In the genomic region with DNA sequence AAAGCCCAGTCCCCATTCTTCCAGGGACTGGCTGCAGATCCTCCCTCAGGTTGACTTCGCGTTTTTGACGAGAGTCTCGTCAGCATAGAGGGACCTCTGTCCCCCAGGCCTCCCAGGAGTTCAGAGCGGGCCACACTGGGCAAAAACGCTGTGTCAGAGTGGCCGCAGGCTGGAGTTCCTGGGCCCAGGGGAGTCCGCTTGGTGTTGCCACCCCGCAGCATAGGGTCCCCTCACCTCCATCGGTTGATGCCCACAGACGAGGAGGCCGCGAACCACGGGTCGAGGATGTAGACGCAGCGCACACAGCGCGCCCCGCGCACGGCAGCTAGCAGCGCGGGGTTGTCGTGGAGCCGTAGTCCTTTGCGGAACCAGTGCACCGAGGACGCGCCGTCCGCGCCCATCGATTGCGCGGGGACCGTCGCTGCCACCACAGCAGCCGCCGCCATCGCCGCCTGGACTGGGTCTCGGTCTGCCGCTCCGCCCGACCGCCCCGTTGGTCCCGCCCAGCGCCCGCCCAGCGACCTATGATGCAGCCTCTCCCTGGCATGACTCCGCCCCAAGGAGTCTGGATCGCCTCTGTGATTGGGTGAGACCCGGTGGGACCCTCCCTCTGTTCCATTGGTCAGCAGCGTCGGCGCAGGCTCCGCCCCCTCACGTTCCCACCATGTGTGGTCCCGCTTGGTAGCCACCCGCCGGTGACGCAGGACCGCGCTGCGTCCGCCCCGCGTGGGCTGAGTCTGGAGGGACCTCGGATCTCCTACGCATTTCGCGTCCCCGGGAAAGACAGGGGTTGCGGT, we compare ENCODE assay signal across 8 mouse cellular contexts. TPM values are rescaled to one million over a fixed set of nuclear protein-coding genes. Genes with fewer than 3 reads are reported as not detected.
DNase-seq lines count a peak whose midpoint lies in the region; ATAC-seq lines count a peak whose summit lies in the region.

A gene (minus strand): TSS at position 466 of the 797 bp plus-strand sequence.

- DNase-seq in CD4-positive, CD25-positive, alpha-beta regulatory T cell, adult 2 months (ENCODE audit: low read depth, low spot score) = peak; percentile 99
- DNase-seq in fat pad, adult 2 months (ENCODE audit: extremely low read depth, low read depth, low spot score) = peak; percentile 77
- peak; percentile 99 for DNase-seq in kidney, postnatal 10 days
- DNase-seq in natural killer cell, adult 2 months (ENCODE audit: low spot score in 2 of 2) = peak; percentile 97 to 98

- no peaks in the 10 kb centered on the region for H3K9me3 ChIP-seq in heart, embryonic 13.5 days
- no peaks in the 10 kb centered on the region for H3K9me3 ChIP-seq in liver, embryonic 12.5 days (replicated peaks)
- H3K9me3 ChIP-seq in stomach, embryonic 15.5 days = no peaks in the 10 kb centered on the region

- H3K4me2 ChIP-seq in heart, embryonic 13.5 days = peak within 1 kb of the TSS; percentile 87
- peak within 1 kb of the TSS; percentile 99 for H3K4me2 ChIP-seq in liver, embryonic 12.5 days
- H3K4me2 ChIP-seq in stomach, embryonic 15.5 days = peak within 1 kb of the TSS; percentile 92

- H3K4me1 ChIP-seq in brown adipose tissue, adult 24 weeks (ENCODE audit: control insufficient read depth, insufficient read depth, insufficient read length, low read length) = peaks cover 34% of the 10 kb centered on the region
- H3K4me1 ChIP-seq in heart, embryonic 13.5 days = peaks cover 57% of the 10 kb centered on the region
- H3K4me1 ChIP-seq in liver, embryonic 12.5 days = peaks cover 72% of the 10 kb centered on the region
- peaks cover 38% of the 10 kb centered on the region for H3K4me1 ChIP-seq in stomach, embryonic 15.5 days

- peak within 1 kb of the TSS; percentile 91 for H3K9ac ChIP-seq in heart, embryonic 13.5 days
- H3K9ac ChIP-seq in liver, embryonic 12.5 days = peak within 1 kb of the TSS; percentile 90
- peak within 1 kb of the TSS; percentile 76 for H3K9ac ChIP-seq in stomach, embryonic 15.5 days

- H3K27me3 ChIP-seq in heart, embryonic 13.5 days (replicated peaks) = peaks cover 13% of the 10 kb centered on the region
- H3K27me3 ChIP-seq in liver, embryonic 12.5 days (replicated peaks) = peaks cover 7% of the 10 kb centered on the region; the same call in 1 of the 2 replicates
- no peaks in the 10 kb centered on the region for H3K27me3 ChIP-seq in stomach, embryonic 15.5 days (replicated peaks)

- H3K27ac ChIP-seq in brown adipose tissue, adult 24 weeks (replicated peaks; ENCODE audit: low read depth, low read length) = peak within 1 kb of the TSS; percentile 90
- H3K27ac ChIP-seq in heart, embryonic 13.5 days (replicated peaks) = peak within 1 kb of the TSS; percentile 60
- H3K27ac ChIP-seq in liver, embryonic 12.5 days = peak within 1 kb of the TSS; percentile 83
- H3K27ac ChIP-seq in stomach, embryonic 15.5 days = peak within 1 kb of the TSS; percentile 67

- ATAC-seq in heart, embryonic 13.5 days (ENCODE audit: extremely low read depth, insufficient number of reproducible peaks, low FRiP score, low TSS enrichment) = peak; percentile 97
- peak; percentile 97 for ATAC-seq in liver, embryonic 12.5 days
- ATAC-seq in stomach, embryonic 15.5 days (ENCODE audit: insufficient read depth, low FRiP score, low read depth) = peak; percentile 97

- peak within 1 kb of the TSS; percentile 86 for H3K4me3 ChIP-seq in brown adipose tissue, adult 24 weeks (ENCODE audit: insufficient read depth, low read depth, low read length)
- peak within 1 kb of the TSS; percentile 90 for H3K4me3 ChIP-seq in heart, embryonic 13.5 days
- H3K4me3 ChIP-seq in liver, embryonic 12.5 days = peak within 1 kb of the TSS; percentile 87
- H3K4me3 ChIP-seq in stomach, embryonic 15.5 days (replicated peaks) = peak within 1 kb of the TSS; percentile 89

- H3K36me3 ChIP-seq in heart, embryonic 13.5 days = no peaks in the 10 kb centered on the region
- 0 out of 2 replicates have a peak, but pooled peaks cover 7% of the 10 kb centered on the region for H3K36me3 ChIP-seq in liver, embryonic 12.5 days
- no peaks in the 10 kb centered on the region for H3K36me3 ChIP-seq in stomach, embryonic 15.5 days

- WGBS in heart, embryonic 13.5 days = under 1% methylated on average over 76 of the region's 76 CpGs
- WGBS in liver, embryonic 12.5 days (ENCODE audit: insufficient replicate concordance) = under 1% methylated on average over 76 of the region's 76 CpGs
- WGBS in stomach, embryonic 15.5 days = 0% methylated on average over 76 of the region's 76 CpGs

RNA-seq across cellular contexts. Expression of the gene that starts here (rescaled TPM):
- 11.7 and 14.6 TPM in 2 replicates for polyA plus RNA-seq in brown adipose tissue, adult 24 weeks (2012; ENCODE audit: insufficient read depth, insufficient read length, missing spikeins)
- polyA plus RNA-seq in heart, embryonic 13.5 days (2015; fragmentation: Nextera tagmentation; extraction: Ambion mirVana) = 18.6 and 19.0 TPM in 2 replicates
- polyA plus RNA-seq in liver, embryonic 12.5 days (2016; fragmentation: Nextera tagmentation; extraction: Ambion mirVana) = 14.1 and 14.5 TPM in 2 replicates
- 19.2 and 23.6 TPM in 2 replicates for polyA plus RNA-seq in stomach, embryonic 15.5 days (2015; fragmentation: Nextera tagmentation; extraction: Ambion mirVana)

Comparison
In these comparisons a context has a peak if more than half of its experiments do, and no peak if none do; other contexts are left out.
1. Peak in every context shown above with its lines: DNase-seq, ATAC-seq, H3K4me3 ChIP-seq and H3K27ac ChIP-seq.